Mouse (Mus musculus) forebrain, postnatal 0 days (tissue): ENCODE measurements around the gene Hyou1. TPM values are rescaled to one million over a fixed set of nuclear protein-coding genes. Genes with fewer than 3 reads are reported as not detected.

Experiments
- ATAC-seq: fragments of 200-750 bp; cut with Nextera tagmentation; 2 replicates; pipeline ENCODE4 v1.8.0; 2017; ENCODE audit warnings: mild to moderate bottlenecking, moderate library complexity
- DNase-seq: peaks from one replicate; pipeline ENCODE4 v3.0.0-alpha.2; 2015
- H3K27ac ChIP-seq: fragments of 300-500 bp; sonication (generic); 2 replicates; pipeline ENCODE4 v1.5.1; 2014; ENCODE audit warnings: low read depth, mild to moderate bottlenecking, antibody characterized with exemption, low read length, moderate library complexity, mixed read lengths
- H3K27me3 ChIP-seq: fragments of 300-500 bp; sonication (generic); 2 replicates; pipeline ENCODE4 v1.6.1; 2014; ENCODE audit warnings: mild to moderate bottlenecking, low read length, mixed read lengths; ENCODE audit not compliant: insufficient read depth
- H3K36me3 ChIP-seq: fragments of 300-500 bp; sonication (generic); 2 replicates; pipeline ENCODE4 v1.6.1; 2014; ENCODE audit warnings: mild to moderate bottlenecking, moderate library complexity; ENCODE audit not compliant: insufficient read depth
- H3K4me1 ChIP-seq: fragments of 300-500 bp; sonication (generic); 2 replicates; pipeline ENCODE4 v1.6.1; 2014; ENCODE audit warnings: antibody characterized with exemption; ENCODE audit not compliant: insufficient read depth
- H3K4me2 ChIP-seq: fragments of 300-500 bp; sonication (generic); 2 replicates; pipeline ENCODE4 v1.6.1; 2014; ENCODE audit warnings: low read depth, mild to moderate bottlenecking, moderate library complexity
- H3K4me3 ChIP-seq: fragments of 300-500 bp; sonication (generic); 2 replicates; pipeline ENCODE4 v1.5.1; 2014; ENCODE audit warnings: low read depth, low read length, mixed read lengths
- H3K9ac ChIP-seq: fragments of 300-500 bp; sonication (generic); 2 replicates; pipeline ENCODE4 v1.6.1; 2014; ENCODE audit warnings: mild to moderate bottlenecking
- H3K9me3 ChIP-seq: fragments of 300-500 bp; sonication (generic); 2 replicates; pipeline ENCODE4 v1.6.1; 2016; ENCODE audit warnings: low read length
- CTCF ChIP-seq: sonication (generic); IDR thresholded peaks from 2 replicates; pipeline ENCODE4 v1.5.1; 2016; ENCODE audit warnings: antibody characterized with exemption, control low read depth, low read depth
- WGBS: fragments of 180-500 bp; shearing (Covaris S2); extraction: QIAGEN DNeasy Blood & Tissue Kit; methylation state at CpG from one replicate; pipeline ENCODE4 v1.1.7; 2014; 5-methylcytosine and 5-hydroxymethylcytosine counted together
- polyA plus RNA-seq: library from polyadenylated mRNA; unstranded; fragments of >200 nt; fragmentation: Nextera tagmentation; extraction: Ambion mirVana; gene quantifications from 2 replicates; pipeline ENCODE4 v1.2.1, GENCODE M21; 2015
- total RNA-seq: library from RNA; depleted of rRNA; stranded (reverse); fragments of >200 nt; gene quantifications from 2 replicates; pipeline ENCODE4 v1.2.3, GENCODE M21; 2014

Hyou1 gene
- total and polyA plus RNA-seq, 2 experiments from 2014 or later: 17.4 to 59.0 TPM

DNA sequence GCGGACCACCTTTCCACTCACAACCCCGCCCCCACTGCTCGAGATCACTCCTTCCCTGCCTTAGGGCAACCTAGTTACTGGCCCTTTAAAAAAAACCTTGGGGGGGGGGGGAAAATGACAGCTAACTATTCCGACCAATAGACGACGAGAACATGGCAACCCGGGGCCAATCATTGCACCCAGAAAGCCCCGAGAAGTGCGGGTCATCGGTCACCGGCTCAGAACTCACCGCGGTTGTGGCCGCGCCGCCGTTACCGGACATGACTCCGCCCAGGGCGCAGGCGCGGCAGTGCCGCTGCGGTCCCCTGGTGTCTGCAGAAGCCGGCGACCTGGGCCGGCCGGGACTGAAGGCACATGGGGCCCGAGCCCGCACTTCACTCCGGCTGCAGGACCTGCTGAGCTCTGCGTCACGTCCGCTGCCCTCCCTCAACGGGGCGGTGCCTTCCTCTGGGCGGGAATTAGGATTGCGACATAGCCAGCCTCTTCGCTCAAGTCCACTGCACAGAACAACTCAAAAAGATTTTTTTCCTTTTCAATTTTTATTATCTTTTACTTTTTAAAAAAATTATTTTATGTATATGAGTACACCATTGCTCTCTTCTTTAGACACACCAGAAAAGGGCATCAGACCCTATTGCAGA, 35.4 kb upstream of the Hyou1 start, which contains the start of gene Hmbs:
Gene Hmbs (minus strand): TSS at position 448 of the 641 bp plus-strand sequence.
- Histone ChIP-seq H3K4me1 (peaks cover 3% of the 10 kb centered on the region; the same call in 1 of the 2 replicates), H3K9me3 (no peaks in the 10 kb centered on the region), H3K4me2 (peak within 1 kb of the TSS; percentile 65), H3K4me3 (peak within 1 kb of the TSS; percentile 80), H3K9ac (peak within 1 kb of the TSS; percentile 79), H3K36me3 (peaks cover 22% of the 10 kb centered on the region), H3K27me3 (no peaks in the 10 kb centered on the region), H3K27ac (peak within 1 kb of the TSS; percentile 91)
- DNase-seq: peak; percentile 92
- WGBS: under 1% methylated on average over 39 of the region's 39 CpGs
- TF ChIP-seq CTCF: no peak
- peak; percentile 98 for ATAC-seq

DNA sequence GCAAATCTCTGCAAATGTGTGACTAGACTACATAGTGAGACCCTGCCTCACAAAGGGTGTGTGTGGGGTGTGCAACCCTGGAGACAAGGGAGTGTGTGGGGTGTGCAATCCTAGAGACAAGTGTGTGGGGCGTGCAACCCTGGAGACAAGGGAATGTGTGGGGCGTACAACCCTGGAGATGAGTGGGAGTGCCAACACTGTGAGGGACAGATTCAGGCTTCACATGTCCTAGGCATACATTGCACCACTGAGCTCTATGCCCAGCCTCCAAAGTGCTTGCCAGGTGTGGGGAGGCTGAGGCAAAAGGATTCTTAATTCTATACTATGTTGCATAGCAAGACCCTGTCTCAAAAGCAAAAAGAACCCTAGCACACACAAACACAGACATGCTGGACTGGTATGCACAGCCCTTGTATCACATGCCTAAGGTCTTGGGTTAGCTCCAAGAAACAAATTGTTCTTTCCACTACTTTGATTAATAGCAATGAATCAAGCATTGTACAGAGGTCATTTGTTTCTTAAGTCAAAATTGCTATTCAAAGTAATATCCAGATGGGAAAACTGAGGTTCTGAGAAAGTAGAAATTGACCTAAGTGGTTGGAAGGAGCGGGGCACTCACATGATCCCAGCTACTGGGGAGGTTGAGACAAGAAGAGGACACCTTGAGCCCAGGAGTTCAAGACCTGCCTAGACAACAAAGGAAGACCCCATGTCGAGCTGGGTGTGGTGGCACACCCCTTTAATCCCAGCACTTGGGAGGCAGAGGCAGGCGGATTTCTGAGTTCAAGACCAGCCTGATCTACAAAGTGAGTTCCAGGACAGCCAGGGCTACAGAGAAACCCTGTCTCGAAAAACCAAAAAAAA, 33.5 kb upstream of the Hyou1 start:
- Histone ChIP-seq H3K9me3 (no peaks in the 10 kb centered on the region), H3K9ac (no peak overlapping the region), H3K27me3 (no peaks in the 10 kb centered on the region), H3K4me3 (no peak overlapping the region), H3K27ac (no peak overlapping the region), H3K36me3 (peaks cover 30% of the 10 kb centered on the region), H3K4me2 (no peak overlapping the region), H3K4me1 (peaks cover 3% of the 10 kb centered on the region; the same call in 1 of the 2 replicates)
- ATAC-seq (no peak), DNase-seq (no peak)
- 94% methylated on average over 6 of the region's 6 CpGs for WGBS
- TF ChIP-seq CTCF: no peak

DNA sequence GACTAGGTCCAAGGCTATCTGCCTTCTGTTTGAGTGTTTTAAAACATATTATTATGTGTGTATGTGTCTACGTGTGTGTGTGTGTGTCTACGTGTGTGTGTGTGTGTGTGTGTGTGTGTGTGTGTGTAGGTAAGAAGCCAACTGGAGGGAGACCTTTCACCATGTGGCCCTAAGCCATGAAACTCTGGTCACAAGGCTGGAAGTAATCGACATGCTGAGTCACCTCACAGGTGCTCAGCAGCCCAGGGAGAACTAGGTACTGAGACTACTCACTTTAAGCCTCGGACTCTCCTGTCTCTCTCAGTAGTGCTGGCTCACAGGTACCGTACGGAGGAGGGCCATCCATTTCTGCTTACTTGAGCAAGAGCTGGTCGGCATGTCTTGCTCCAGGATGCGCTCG, 32.1 kb upstream of the Hyou1 start:
- DNase-seq: no peak
- peaks cover 39% of the 10 kb centered on the region for H3K36me3 ChIP-seq

DNA sequence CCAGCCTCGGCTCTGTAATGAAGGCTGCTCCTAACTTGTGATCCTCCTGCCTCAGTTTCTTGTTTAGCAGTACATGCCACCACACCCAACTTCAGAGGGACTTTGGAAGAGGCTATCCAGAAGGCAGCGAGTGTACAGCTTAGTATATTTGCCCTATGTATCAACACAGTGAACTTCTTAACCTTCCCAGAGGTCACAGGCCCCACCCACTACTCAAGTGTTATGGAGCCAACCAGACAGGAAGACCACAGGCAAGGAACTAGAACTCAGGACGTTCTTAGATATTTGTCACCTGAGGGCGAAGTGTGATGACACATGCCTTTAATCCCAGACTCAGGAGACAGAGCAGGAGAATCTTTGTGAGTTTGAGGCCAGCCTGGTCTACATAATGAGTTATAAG, 31.7 kb upstream of the Hyou1 start:
- no peak for DNase-seq
- Histone ChIP-seq H3K4me2 (no peak overlapping the region), H3K4me3 (no peak overlapping the region), H3K27me3 (no peaks in the 10 kb centered on the region), H3K36me3 (peaks cover 44% of the 10 kb centered on the region), H3K9ac (no peak overlapping the region), H3K27ac (no peak overlapping the region), H3K4me1 (peaks cover 3% of the 10 kb centered on the region; the same call in 1 of the 2 replicates), H3K9me3 (no peaks in the 10 kb centered on the region)
- TF ChIP-seq CTCF: no peak
- WGBS: 90% methylated on average over 4 of the region's 4 CpGs
- ATAC-seq: no peak

More for the DNA sequence above, 32.1 kb upstream of the Hyou1 start:
- Histone ChIP-seq H3K9ac (no peak overlapping the region), H3K4me1 (peaks cover 3% of the 10 kb centered on the region; the same call in 1 of the 2 replicates), H3K27ac (no peak overlapping the region), H3K4me3 (no peak overlapping the region), H3K4me2 (no peak overlapping the region), H3K27me3 (no peaks in the 10 kb centered on the region), H3K9me3 (no peaks in the 10 kb centered on the region)
- WGBS: 92% methylated on average over 9 of the region's 9 CpGs
- no peak for TF ChIP-seq CTCF
- no peak for ATAC-seq

DNA sequence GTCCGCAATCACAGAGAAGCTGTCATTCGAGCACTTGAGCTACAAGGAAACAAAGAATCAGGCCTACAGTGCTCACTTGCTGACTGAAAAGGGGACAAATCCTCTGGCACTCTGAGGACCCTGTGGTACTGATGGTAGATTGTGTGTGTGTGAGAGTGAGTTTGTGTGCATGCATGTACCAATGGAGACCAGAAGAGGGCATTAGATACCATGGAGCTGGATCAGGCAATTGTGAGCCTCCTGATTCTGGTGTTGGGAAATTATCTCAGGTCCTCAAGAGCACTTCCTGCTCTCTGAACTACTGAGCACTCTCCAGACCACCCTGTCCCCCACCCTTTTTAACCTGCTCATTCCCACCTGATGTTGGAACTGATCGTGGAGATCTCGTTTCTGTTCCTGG, 30.7 kb upstream of the Hyou1 start:
- TF ChIP-seq CTCF: peak; percentile 26
- Histone ChIP-seq H3K27me3 (no peaks in the 10 kb centered on the region), H3K9me3 (no peaks in the 10 kb centered on the region), H3K9ac (no peak overlapping the region), H3K4me2 (no peak overlapping the region), H3K27ac (no peak overlapping the region), H3K4me1 (no peaks in the 10 kb centered on the region), H3K36me3 (peaks cover 53% of the 10 kb centered on the region), H3K4me3 (no peak overlapping the region)
- ATAC-seq (no peak), DNase-seq (no peak)
- 95% methylated on average over 4 of the region's 4 CpGs for WGBS

- no peaks in the 10 kb centered on the region for H3K4me1 ChIP-seq
- no peak overlapping the region for H3K27ac ChIP-seq
- no peak for TF ChIP-seq CTCF
- peaks cover 78% of the 10 kb centered on the region for H3K36me3 ChIP-seq
- H3K4me3 ChIP-seq: no peak overlapping the region
- DNase-seq: no peak
- no peaks in the 10 kb centered on the region for H3K9me3 ChIP-seq
- no peaks in the 10 kb centered on the region for H3K27me3 ChIP-seq
- H3K4me2 ChIP-seq: no peak overlapping the region
- WGBS: 95% methylated on average over 4 of the region's 4 CpGs
- no peak for ATAC-seq
- no peak overlapping the region for H3K9ac ChIP-seq
Measured at GRCm38 (mm10) chr9:44351396-44351795, 27.9 kb upstream of the Hyou1 start.

DNA sequence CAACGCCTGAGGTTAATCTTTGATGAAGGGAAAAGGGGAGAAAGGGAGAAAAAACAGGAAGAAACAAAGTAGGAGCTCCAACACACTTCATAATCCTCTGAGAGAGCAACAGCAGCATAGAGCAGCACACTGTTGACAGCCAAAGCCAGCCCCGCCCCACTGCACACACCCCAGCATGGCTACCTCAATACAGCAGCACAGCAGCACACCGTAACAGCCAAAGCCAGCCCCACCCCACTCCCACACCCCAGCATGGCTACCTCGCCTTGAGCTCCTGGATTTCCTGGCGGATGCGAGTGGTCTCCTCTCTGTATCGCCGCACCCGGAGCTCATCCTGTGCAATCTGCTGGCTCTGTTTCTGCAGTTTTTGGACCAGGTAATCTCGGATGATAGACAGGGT, 27.0 kb upstream of the Hyou1 start:
- Histone ChIP-seq H3K9me3 (no peaks in the 10 kb centered on the region), H3K27ac (no peak overlapping the region), H3K4me2 (no peak overlapping the region), H3K27me3 (no peaks in the 10 kb centered on the region), H3K9ac (no peak overlapping the region), H3K4me1 (no peaks in the 10 kb centered on the region), H3K36me3 (peaks cover 81% of the 10 kb centered on the region), H3K4me3 (no peak overlapping the region)
- no peak for TF ChIP-seq CTCF
- ATAC-seq: no peak
- 95% methylated on average over 10 of the region's 10 CpGs for WGBS
- DNase-seq: no peak
